Mouse (Mus musculus) right cerebral cortex, postnatal 10 days (tissue): ENCODE results near the gene Srek1.
A peak's percentile ranks its signal among the peaks of the same experiment; 100 is the strongest.

Experiments used
- DNase-seq, 2 experiments: peaks; one replicate each; pipeline ENCODE4 v3.0.0; 2021; ENCODE audit warnings: low spot score in 2 of 2

Gene Srek1

GRCm38 (mm10) chr13:103726872-103727271, 47.5 kb downstream of the Srek1 start:
- no peak for DNase-seq

GRCm38 (mm10) chr13:103711406-103712025, 62.9 kb downstream of the Srek1 start:
- peak; percentile 52 to 59 for DNase-seq

GRCm38 (mm10) chr13:103710359-103710781, 64.0 kb downstream of the Srek1 start:
- DNase-seq, result peak in 1 of 2 experiments; percentile 40

- DNase-seq, result no peak
These were observed 68.9 kb downstream of the Srek1 start for GRCm38 (mm10) chr13:103705436-103705978.

GRCm38 (mm10) chr13:103703833-103704232, 70.6 kb downstream of the Srek1 start:
- no peak for DNase-seq

GRCm38 (mm10) chr13:103703386-103703785, 71.0 kb downstream of the Srek1 start:
- peak; percentile 81 to 90 for DNase-seq

- no peak for DNase-seq
These were observed 72.1 kb downstream of the Srek1 start for GRCm38 (mm10) chr13:103702266-103702665.

GRCm38 (mm10) chr13:103700752-103701151, 73.7 kb downstream of the Srek1 start:
- no peak for DNase-seq

- DNase-seq, result no peak
These were observed 76.4 kb downstream of the Srek1 start for GRCm38 (mm10) chr13:103697993-103698392.

GRCm38 (mm10) chr13:103696164-103696563, 78.2 kb downstream of the Srek1 start:
- peak in 1 of 2 experiments; percentile 42 for DNase-seq

- no peak for DNase-seq
These were observed 79.0 kb downstream of the Srek1 start for GRCm38 (mm10) chr13:103695456-103695855.
